Mouse (Mus musculus) gastrocnemius, postnatal 4 days (tissue): ENCODE data around the gene Olfr969. TPM values are rescaled to one million over a fixed set of nuclear protein-coding genes. Genes with fewer than 3 reads are reported as not detected.
"Not testable (repeated sequence)": the region's sequence is repeated elsewhere in the genome, so short reads cannot be mapped to it uniquely, and the experiment has no call there.

Experiments used
- DNase-seq, 2 experiments: peaks; one replicate each; pipeline ENCODE4 v3.0.0; 2021 to 2022; ENCODE audit warnings: low spot score in 2 of 2, mixed read lengths in 2 of 2
- long read RNA-seq, 2 experiments: library from polyadenylated mRNA; stranded (forward); transcript quantifications; one replicate each; pipeline ENCODE4 v2.0.0; 2021
- total RNA-seq, 2 experiments: library from RNA; stranded (reverse); gene quantifications; 2 replicates each; pipeline ENCODE4 v1.2.3; 2021

Gene Olfr969
- total RNA-seq, result not detected
- long read RNA-seq, experiment 1, result 0 reads
- long read RNA-seq, experiment 2, result 0 reads

DNA sequence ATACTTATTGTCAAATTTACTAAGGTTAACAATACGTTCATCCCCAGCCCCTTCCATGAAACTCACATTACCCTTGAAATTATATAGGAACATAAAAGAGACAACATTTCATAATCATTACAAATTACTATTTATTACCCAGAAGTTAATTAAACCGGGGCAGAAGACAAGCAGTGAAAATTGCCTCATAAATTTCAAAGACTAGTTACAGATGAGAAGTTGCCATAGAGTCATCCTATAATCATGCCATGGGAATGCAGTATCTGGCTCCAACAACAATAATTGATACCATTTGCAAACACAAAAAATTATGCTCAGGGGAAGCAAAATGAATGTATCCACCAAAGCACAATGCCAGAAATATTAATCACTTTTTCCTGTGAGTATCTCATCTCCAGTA lies at the start of gene Olfr969:
TSS of gene Olfr969 (plus strand) at position 388 of the 400 bp plus-strand sequence.
- no peak for DNase-seq

GRCm38 (mm10) chr9:39745949-39746348 lies 44.8 kb upstream of the Olfr969 start, which contains the start of gene Olfr967:
Olfr967 (plus strand) TSS chr9:39746249.
- no peak for DNase-seq

GRCm38 (mm10) chr9:39746428-39746827 lies 44.3 kb upstream of the Olfr969 start:
- DNase-seq, result no peak

- DNase-seq, result no peak
Observed at GRCm38 (mm10) chr9:39783153-39783552, 7.6 kb upstream of the Olfr969 start, which contains the start of gene Olfr968. Olfr968 (minus strand) TSS chr9:39783253.

GRCm38 (mm10) chr9:39808560-39808959 lies 17.8 kb downstream of the Olfr969 start, which contains the start of gene Olfr970:
Olfr970 (plus strand) TSS chr9:39808860.
- DNase-seq, result no peak

- not testable (repeated sequence) for DNase-seq
Observed at GRCm38 (mm10) chr9:39836576-39836975, 45.8 kb downstream of the Olfr969 start, which contains the start of gene Olfr971. Olfr971 (plus strand) TSS chr9:39836876.

Other genes starting within 250 kb of the Olfr969 start
- gene Olfr958, start 236.9 kb upstream of the Olfr969 start, total RNA-seq, result not detected
- gene Olfr959, start 215.4 kb upstream of the Olfr969 start, total RNA-seq, result not detected
- 100 to 1,000 TPM; 370 to 452 TPM for gene AW551984, start 186.5 kb upstream of the Olfr969 start, total RNA-seq
- gene Olfr148, start 180.3 kb upstream of the Olfr969 start, total RNA-seq, result not detected
- gene Olfr960, start 169.6 kb upstream of the Olfr969 start, total RNA-seq, result not detected
- not detected for gene Olfr961, start 145.9 kb upstream of the Olfr969 start, total RNA-seq
- not detected for gene Olfr963, start 123.7 kb upstream of the Olfr969 start, total RNA-seq
- not detected for gene Olfr149, start 83.8 kb upstream of the Olfr969 start, total RNA-seq
- not detected for gene Olfr965, start 79.6 kb upstream of the Olfr969 start, total RNA-seq
- not detected for gene Olfr150, start 60.0 kb upstream of the Olfr969 start, total RNA-seq
- gene Olfr967, start 44.7 kb upstream of the Olfr969 start, total RNA-seq, result not detected
- not detected for gene Olfr968, start 7.7 kb upstream of the Olfr969 start, total RNA-seq
- gene Olfr970, start 17.9 kb downstream of the Olfr969 start, total RNA-seq, result not detected
- not detected for gene Olfr971, start 45.9 kb downstream of the Olfr969 start, total RNA-seq
- not detected for gene Olfr972, start 75.5 kb downstream of the Olfr969 start, total RNA-seq
- gene Olfr229, start 116.4 kb downstream of the Olfr969 start, total RNA-seq, result not detected
- not detected for gene Olfr974, start 146.6 kb downstream of the Olfr969 start, total RNA-seq
- not detected for gene Olfr975, start 161.1 kb downstream of the Olfr969 start, total RNA-seq
- not detected for gene Olfr976, start 170.2 kb downstream of the Olfr969 start, total RNA-seq
- gene Olfr978, start 201.2 kb downstream of the Olfr969 start, total RNA-seq, result not detected
- gene Olfr979, start 212.5 kb downstream of the Olfr969 start, total RNA-seq, result not detected
- not detected for gene Olfr980, start 218.6 kb downstream of the Olfr969 start, total RNA-seq
- gene Olfr981, start 230.5 kb downstream of the Olfr969 start, total RNA-seq, result not detected